ENCODE assay signal across 26 mouse cellular contexts in genomic region chr12:110024295-110024694, GRCm38 (mm10).
DNase-seq lines count a peak whose midpoint lies in the region; ATAC-seq and TF ChIP-seq lines count a peak whose summit lies in the region.
"Had no signal": no experiment of that assay in that cellular context is flagged by ENCODE, and none has a peak within 500 bp of the region (broad histone marks: within the 10 kb centered on the region; RNA-seq: fewer than 3 reads in every experiment).

No protein-coding gene starts in this region.

- no peak for ATAC-seq in kidney, embryonic 15.5 days (replicated peaks; ENCODE audit: low FRiP score)
- ATAC-seq in liver, embryonic 16.5 days (ENCODE audit: low read depth): peak; percentile 84
- ATAC-seq in midbrain, embryonic 16.5 days: no peak
- ATAC-seq: forebrain, embryonic 14.5 days had no signal

- TF ChIP-seq POLR2A in kidney, adult 2 months (IDR thresholded peaks at IDR 0.05; ENCODE audit: low read depth, low read length): no peak
- TF ChIP-seq POLR2A in liver, adult 2 months (IDR thresholded peaks at IDR 0.05; ENCODE audit: extremely low read depth, insufficient read depth, low read length): no peak
- TF ChIP-seq POLR2A in lung, adult 2 months (IDR thresholded peaks at IDR 0.05; ENCODE audit: borderline replicate concordance, extremely low read depth, low read depth, low read length): no peak

- no peaks in the 10 kb centered on the region for H3K9me3 ChIP-seq in kidney, embryonic 15.5 days (replicated peaks)
- H3K9me3 ChIP-seq in liver, embryonic 16.5 days (replicated peaks; ENCODE audit: control insufficient read depth, low read length): no peaks in the 10 kb centered on the region
- no peaks in the 10 kb centered on the region for H3K9me3 ChIP-seq in midbrain, embryonic 16.5 days (replicated peaks; ENCODE audit: control insufficient read depth, low read length, poor library complexity, severe bottlenecking)
- H3K9me3 ChIP-seq: embryonic facial prominence, embryonic 15.5 days; hindbrain, embryonic 13.5 days; limb, embryonic 12.5 days; lung, embryonic 15.5 days had no signal

- DNase-seq in kidney, adult 2 months: peak; percentile 74
- peak; percentile 41 to 51 for DNase-seq in kidney, postnatal 25 days
- peak; percentile 100 for DNase-seq in liver, adult 2 months (ENCODE audit: extremely low read depth, low read depth, low spot score)
- DNase-seq in lung, adult 2 months: no peak
- DNase-seq: adrenal gland, adult 2 months; cerebellum, adult 11 months; cerebellum, adult 9-11 months; gastrocnemius, adult 2 months; layer of hippocampus, postnatal 36 days; lung, postnatal 36 days; midbrain, embryonic 14.5 days; right cerebral cortex, adult 18-20 months; right cerebral cortex, postnatal 4 days; thymus, adult 2 months had no signal

- no peak overlapping the region for H3K4me3 ChIP-seq in kidney, adult 2 months (ENCODE audit: insufficient read depth, low read depth, low read length)
- no peak overlapping the region for H3K4me3 ChIP-seq in kidney, embryonic 15.5 days (replicated peaks)
- H3K4me3 ChIP-seq in liver, adult 2 months (ENCODE audit: insufficient read depth, low read depth, low read length): peak overlapping the region; percentile 49
- H3K4me3 ChIP-seq in liver, embryonic 16.5 days (ENCODE audit: low read depth, low read length): no peak overlapping the region
- H3K4me3 ChIP-seq in midbrain, embryonic 16.5 days (ENCODE audit: low read depth, low read length): no peak overlapping the region
- no peak overlapping the region for H3K4me3 ChIP-seq in lung, adult 2 months (replicated peaks; ENCODE audit: extremely low read depth, low read depth, low read length)
- H3K4me3 ChIP-seq: embryonic facial prominence, embryonic 15.5 days; gastrocnemius, adult 2 months; hindbrain, embryonic 13.5 days; layer of hippocampus, adult 2 months; limb, embryonic 12.5 days; lung, embryonic 15.5 days; megakaryocyte, embryonic 14.5 days; myocyte had no signal

- TF ChIP-seq CTCF in kidney, adult 2 months (conservative IDR thresholded peaks at IDR 0.05; ENCODE audit: insufficient read depth, insufficient read length, low read depth, low read length): no peak
- TF ChIP-seq CTCF in liver, adult 2 months (IDR thresholded peaks at IDR 0.05; ENCODE audit: low read depth, low read length): no peak
- TF ChIP-seq CTCF in lung, adult 2 months (IDR thresholded peaks at IDR 0.05; ENCODE audit: insufficient read depth, low read length): no peak

- peaks cover 13% of the 10 kb centered on the region; the same call in 1 of the 2 replicates for H3K79me2 ChIP-seq in liver, adult 2 months (ENCODE audit: control insufficient read depth, insufficient read depth, low read length)

- peaks cover 5% of the 10 kb centered on the region; the same call in 1 of the 2 replicates for H3K4me1 ChIP-seq in kidney, adult 2 months (ENCODE audit: control insufficient read depth, insufficient read depth, low read length)
- H3K4me1 ChIP-seq in kidney, embryonic 15.5 days: peaks cover 38% of the 10 kb centered on the region
- H3K4me1 ChIP-seq in liver, adult 2 months (ENCODE audit: control insufficient read depth, insufficient read depth, low read length): peaks cover 17% of the 10 kb centered on the region
- peaks cover 4% of the 10 kb centered on the region for H3K4me1 ChIP-seq in liver, embryonic 16.5 days (ENCODE audit: control insufficient read depth, low read depth, low read length)
- peaks cover 8% of the 10 kb centered on the region for H3K4me1 ChIP-seq in midbrain, embryonic 16.5 days (ENCODE audit: control insufficient read depth, insufficient read depth, low read length)
- H3K4me1 ChIP-seq in lung, adult 2 months (ENCODE audit: control insufficient read depth, insufficient read depth, low read length): no peaks in the 10 kb centered on the region
- H3K4me1 ChIP-seq: megakaryocyte, embryonic 14.5 days had no signal

- no peaks in the 10 kb centered on the region for H3K36me3 ChIP-seq in kidney, adult 2 months (ENCODE audit: control insufficient read depth, insufficient read depth, low read length)
- no peaks in the 10 kb centered on the region for H3K36me3 ChIP-seq in kidney, embryonic 15.5 days
- H3K36me3 ChIP-seq in liver, adult 2 months (ENCODE audit: control insufficient read depth, insufficient read depth, low read length): no peaks in the 10 kb centered on the region
- H3K36me3 ChIP-seq in liver, embryonic 16.5 days (ENCODE audit: control insufficient read depth, insufficient read depth): no peaks in the 10 kb centered on the region
- no peaks in the 10 kb centered on the region for H3K36me3 ChIP-seq in midbrain, embryonic 16.5 days (ENCODE audit: control insufficient read depth, insufficient read depth, low read length)
- H3K36me3 ChIP-seq: embryonic facial prominence, embryonic 15.5 days; hindbrain, embryonic 13.5 days; limb, embryonic 12.5 days; lung, embryonic 15.5 days had no signal

- no peak overlapping the region for H3K9ac ChIP-seq in kidney, embryonic 15.5 days
- peak overlapping the region; percentile 73 for H3K9ac ChIP-seq in liver, adult 2 months (ENCODE audit: low read depth, low read length)
- H3K9ac ChIP-seq in liver, embryonic 16.5 days (ENCODE audit: low read depth, low read length): no peak overlapping the region
- H3K9ac ChIP-seq in midbrain, embryonic 16.5 days (ENCODE audit: low read depth, low read length): no peak overlapping the region
- H3K9ac ChIP-seq: embryonic facial prominence, embryonic 15.5 days; hindbrain, embryonic 13.5 days; limb, embryonic 12.5 days; lung, embryonic 15.5 days had no signal

- no peak overlapping the region for H3K4me2 ChIP-seq in kidney, embryonic 15.5 days
- no peak overlapping the region for H3K4me2 ChIP-seq in liver, embryonic 16.5 days (ENCODE audit: low read depth, low read length)
- H3K4me2 ChIP-seq in midbrain, embryonic 16.5 days (ENCODE audit: low read length): no peak overlapping the region
- H3K4me2 ChIP-seq: embryonic facial prominence, embryonic 15.5 days; heart, embryonic 11.5 days; hindbrain, embryonic 13.5 days; limb, embryonic 12.5 days; lung, embryonic 15.5 days had no signal

- 50% methylated on average over 9 of the region's 9 CpGs for WGBS in kidney, adult 2 months
- WGBS in kidney, embryonic 15.5 days: 73% methylated on average over 9 of the region's 9 CpGs
- WGBS in liver, adult 2 months: 22% methylated on average over 9 of the region's 9 CpGs
- WGBS in liver, embryonic 16.5 days (ENCODE audit: insufficient replicate concordance): 50% methylated on average over 9 of the region's 9 CpGs
- WGBS in midbrain, embryonic 16.5 days: 85% methylated on average over 9 of the region's 9 CpGs
- WGBS in lung, adult 2 months: 81% methylated on average over 9 of the region's 9 CpGs

- H3K27me3 ChIP-seq in kidney, adult 2 months (replicated peaks; ENCODE audit: control insufficient read depth, insufficient read depth, low read length): no peaks in the 10 kb centered on the region
- H3K27me3 ChIP-seq in kidney, embryonic 15.5 days: peaks cover 7% of the 10 kb centered on the region; the same call in 1 of the 2 replicates
- H3K27me3 ChIP-seq in liver, adult 2 months (ENCODE audit: control insufficient read depth, insufficient read depth, low read length): no peaks in the 10 kb centered on the region
- no peaks in the 10 kb centered on the region for H3K27me3 ChIP-seq in liver, embryonic 16.5 days (ENCODE audit: control insufficient read depth, insufficient read depth, low read depth, low read length)
- H3K27me3 ChIP-seq in midbrain, embryonic 16.5 days (ENCODE audit: control insufficient read depth, insufficient read depth, low read depth, low read length): no peaks in the 10 kb centered on the region
- H3K27me3 ChIP-seq: lung, embryonic 15.5 days had no signal

- H3K27ac ChIP-seq in kidney, adult 2 months (ENCODE audit: insufficient read depth, low read depth, low read length): no peak overlapping the region
- H3K27ac ChIP-seq in kidney, embryonic 15.5 days: no peak overlapping the region
- peak overlapping the region; percentile 99 for H3K27ac ChIP-seq in liver, adult 2 months (replicated peaks; ENCODE audit: insufficient read depth, low read depth, low read length)
- peak overlapping the region; percentile 89 for H3K27ac ChIP-seq in liver, embryonic 16.5 days (ENCODE audit: low read length)
- no peak overlapping the region for H3K27ac ChIP-seq in midbrain, embryonic 16.5 days (ENCODE audit: low read length)
- H3K27ac ChIP-seq: embryonic facial prominence, embryonic 15.5 days; gastrocnemius, adult 2 months; hindbrain, embryonic 13.5 days; layer of hippocampus, adult 2 months; limb, embryonic 12.5 days; lung, embryonic 15.5 days had no signal

Comparison
In these comparisons a context has a peak if more than half of its experiments do, and no peak if none do; other contexts are left out.
1. H3K27ac ChIP-seq: peak in liver, adult 2 months (single experiment) and liver, embryonic 16.5 days (single experiment); none in kidney, adult 2 months (single experiment), kidney, embryonic 15.5 days (single experiment) and midbrain, embryonic 16.5 days (single experiment).